Mouse (Mus musculus) testis, adult 10 weeks (tissue): Measurements from ENCODE around the gene Acox1. TPM values are rescaled to one million over a fixed set of nuclear protein-coding genes. Genes with fewer than 3 reads are reported as not detected.

Source experiments
- polyA plus RNA-seq: library from polyadenylated mRNA; stranded (reverse); fragments of 350-450 nt; fragmentation: Illumina TruSeq; extraction: RNeasy Lipid Tissue Mini Kit (QIAGEN cat#74804); gene quantifications from one replicate; pipeline ENCODE4 v1.2.3, GENCODE M21; 2014; ENCODE audit warnings: low read depth, low replicate concordance

The Acox1 gene
- 11.0 TPM for polyA plus RNA-seq

GRCm38 (mm10) chr11:116198639-116199531 is at the start of gene Acox1, which contains the start of gene Ten1:
Gene Acox1, minus strand, starts transcription at chr11:116199045.
Gene Ten1, plus strand, starts transcription at chr11:116198855.

DNA sequence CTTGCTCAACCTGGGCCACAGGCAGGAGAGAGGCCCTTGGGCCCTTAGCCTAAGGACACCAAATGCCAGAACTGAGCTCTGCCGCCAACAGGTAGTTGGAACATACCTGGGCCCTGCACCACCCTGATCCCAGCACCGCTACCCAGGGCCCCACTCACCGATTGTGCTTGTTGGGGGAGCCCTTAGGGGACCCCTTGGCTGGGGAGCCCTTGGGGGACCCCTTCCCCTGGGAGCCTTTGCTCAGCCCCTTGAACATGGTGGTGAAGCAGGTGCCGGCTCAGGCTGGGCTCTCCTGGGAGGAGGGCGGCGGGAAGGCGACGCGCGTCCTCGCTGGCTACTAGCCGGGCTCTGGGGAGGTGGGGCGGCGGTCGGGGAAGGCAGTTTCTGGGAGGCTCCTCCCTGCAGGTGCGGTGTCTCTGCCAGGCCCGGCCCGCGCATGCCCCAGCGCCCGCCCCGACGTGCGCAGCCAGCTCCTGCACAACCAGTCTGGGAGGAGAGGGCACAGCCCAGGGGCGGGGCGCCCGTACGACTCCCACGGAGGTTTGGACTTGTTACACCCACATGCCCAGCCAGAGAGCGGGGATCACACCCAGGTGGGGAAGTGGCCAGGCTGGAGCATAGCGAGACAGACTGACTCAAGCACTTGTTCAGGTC is 39.0 kb upstream of the Acox1 start, which contains the start of gene Evpl:
Evpl (minus strand) TSS at position 336 of the 654 bp plus-strand sequence.

DNA sequence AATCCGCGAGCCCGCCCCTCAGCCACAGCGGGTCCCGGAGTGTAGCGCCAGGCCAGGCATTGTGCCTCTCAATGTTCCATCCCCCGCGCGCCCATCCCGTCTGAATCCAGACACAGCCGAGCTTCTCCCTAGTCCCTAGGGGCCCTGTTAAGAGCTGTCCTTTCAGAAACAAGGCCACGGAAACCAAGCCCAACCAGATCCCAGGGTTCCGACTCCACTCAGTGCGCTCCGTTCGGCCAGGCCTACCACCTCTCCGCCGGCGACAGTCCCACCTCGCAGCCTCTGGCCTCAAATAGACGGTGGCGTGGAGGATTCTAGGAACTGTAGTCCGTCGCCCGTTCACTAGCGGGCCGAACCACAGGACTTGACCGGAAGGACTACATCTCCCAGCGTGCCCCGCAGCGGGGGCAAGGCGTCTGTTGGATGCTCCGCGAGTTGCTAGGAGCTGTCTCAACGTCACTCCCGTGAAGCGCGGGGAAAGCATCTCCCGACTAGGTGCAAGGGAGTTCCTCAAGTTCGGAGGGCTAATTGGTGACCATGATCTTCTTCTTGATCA is 30.9 kb downstream of the Acox1 start, which contains the start of gene Fbf1:
Fbf1 (minus strand) TSS at position 283 of the 556 bp plus-strand sequence.

GRCm38 (mm10) chr11:116138468-116139138 is 60.2 kb downstream of the Acox1 start, which contains the start of gene Mrpl38:
Gene Mrpl38, minus strand, starts transcription at chr11:116138868.

GRCm38 (mm10) chr11:116130488-116131205 is 68.2 kb downstream of the Acox1 start, which contains the start of gene Trim65:
Gene Trim65, minus strand, starts transcription at chr11:116131128.

GRCm38 (mm10) chr11:116127156-116127980 is 71.5 kb downstream of the Acox1 start, which contains the start of gene Trim47:
Gene Trim47, minus strand, starts transcription at chr11:116127210.

Other genes with a start within 250 kb of the Acox1 start
- not detected for gene Itgb4, start 224.3 kb downstream of the Acox1 start, polyA plus RNA-seq
- not detected for gene Galk1, start 186.3 kb downstream of the Acox1 start, polyA plus RNA-seq
- gene H3f3b, start 171.1 kb downstream of the Acox1 start, polyA plus RNA-seq, result 711 TPM
- gene Unk, start 168.7 kb downstream of the Acox1 start, polyA plus RNA-seq, result 6.0 TPM
- gene Unc13d, start 121.1 kb downstream of the Acox1 start, polyA plus RNA-seq, result 0.11 TPM
- 22.9 TPM for gene Wbp2, start 112.0 kb downstream of the Acox1 start, polyA plus RNA-seq
- gene Trim47, start 71.8 kb downstream of the Acox1 start, polyA plus RNA-seq, result 0.36 TPM
- gene Trim65, start 67.9 kb downstream of the Acox1 start, polyA plus RNA-seq, result 0.45 TPM
- 2.2 TPM for gene Mrpl38, start 60.2 kb downstream of the Acox1 start, polyA plus RNA-seq
- 19.3 TPM for gene Fbf1, start 30.9 kb downstream of the Acox1 start, polyA plus RNA-seq
- 1.5 TPM for gene Ten1, start 190 bp downstream of the Acox1 start, polyA plus RNA-seq
- not detected for gene Evpl, start 39.0 kb upstream of the Acox1 start, polyA plus RNA-seq
- gene Srp68, start 75.2 kb upstream of the Acox1 start, polyA plus RNA-seq, result 10.5 TPM
- gene Galr2, start 81.9 kb upstream of the Acox1 start, polyA plus RNA-seq, result not detected
- 16.2 TPM for gene Exoc7, start 108.2 kb upstream of the Acox1 start, polyA plus RNA-seq
- 0.76 TPM for gene Foxj1, start 136.4 kb upstream of the Acox1 start, polyA plus RNA-seq
- gene Rnf157, start 214.0 kb upstream of the Acox1 start, polyA plus RNA-seq, result 1.3 TPM
- gene Ubald2, start 235.0 kb upstream of the Acox1 start, polyA plus RNA-seq, result 2.8 TPM